Mouse (Mus musculus): ENCODE data around the gene Bloc1s5.

GRCm38 (mm10) chr13:38641414-38641813 is 6.5 kb upstream of the Bloc1s5 start:
- TF ChIP-seq POLR2AphosphoS2 (IDR thresholded peaks at IDR 0.05; ENCODE audit: insufficient read length, low read depth) (no peak), POLR2A (IDR thresholded peaks at IDR 0.05; ENCODE audit: insufficient read length, low read depth) (no peak), TCF3 (IDR thresholded peaks at IDR 0.05; ENCODE audit: insufficient read length, low read depth) (no peak), TCF12 (IDR thresholded peaks at IDR 0.05; ENCODE audit: insufficient read depth, poor library complexity, severe bottlenecking) (no peak), USF1 (IDR thresholded peaks at IDR 0.05; ENCODE audit: low read depth) (no peak), CEBPB (IDR thresholded peaks at IDR 0.05; ENCODE audit: insufficient read depth, poor library complexity, severe bottlenecking) (no peak), MYOG (IDR thresholded peaks at IDR 0.05; ENCODE audit: control insufficient read depth in 1 of 3, insufficient read depth in 1 of 3, insufficient read length in 2 of 3, low read depth in 2 of 3) (no peak), MAX (IDR thresholded peaks at IDR 0.05; ENCODE audit: low read depth) (no peak), MYOD1 (IDR thresholded peaks at IDR 0.05; ENCODE audit: control insufficient read depth in 1 of 3, insufficient read length in 2 of 3, low read depth in 2 of 3) (no peak), E2F4 (IDR thresholded peaks at IDR 0.05; ENCODE audit: insufficient read depth) (no peak), REST (IDR thresholded peaks at IDR 0.05; ENCODE audit: insufficient read depth, insufficient read length) (no peak), SRF (IDR thresholded peaks at IDR 0.05; ENCODE audit: control insufficient read depth, insufficient read length, low read depth) (no peak)

Measured in myocyte (in vitro differentiated cells).